Mouse (Mus musculus): ENCODE data around the gene Prkg1. TPM values are rescaled to one million over a fixed set of nuclear protein-coding genes. Genes with fewer than 3 reads are reported as not detected.

The Prkg1 gene
- polyA plus RNA-seq, 1 experiment from 2014 or later, result 6.0 TPM

GRCm38 (mm10) chr19:31433446-31433845 lies 331.4 kb downstream of the Prkg1 start:
- H3K4me1 ChIP-seq (ENCODE audit: insufficient read depth), result no peaks in the 10 kb centered on the region
- ATAC-seq (ENCODE audit: insufficient read depth), result no peak
- 87% methylated on average over 1 of the region's 1 CpGs for WGBS

GRCm38 (mm10) chr19:31431411-31431810 lies 333.4 kb downstream of the Prkg1 start:
- TF ChIP-seq CTCF (IDR thresholded peaks at IDR 0.05; ENCODE audit: low read depth), result no peak
- WGBS, result 29% methylated on average over 2 of the region's 2 CpGs

More at GRCm38 (mm10) chr19:31433446-31433845, 331.4 kb downstream of the Prkg1 start:
- TF ChIP-seq CTCF (IDR thresholded peaks at IDR 0.05; ENCODE audit: low read depth), result no peak
- no peak overlapping the region for H3K9ac ChIP-seq
- no peak overlapping the region for H3K4me3 ChIP-seq (ENCODE audit: low read depth, low read length)
- H3K27me3 ChIP-seq (ENCODE audit: insufficient read depth, low read length), result no peaks in the 10 kb centered on the region
- H3K36me3 ChIP-seq (ENCODE audit: insufficient read depth), result no peaks in the 10 kb centered on the region
- H3K4me2 ChIP-seq, result no peak overlapping the region
- DNase-seq, result no peak
- no peak overlapping the region for H3K27ac ChIP-seq (ENCODE audit: low read depth)
- H3K9me3 ChIP-seq (ENCODE audit: low read depth, low read length), result no peaks in the 10 kb centered on the region

GRCm38 (mm10) chr19:31426142-31426541 lies 338.7 kb downstream of the Prkg1 start:
- no peak overlapping the region for H3K4me3 ChIP-seq (ENCODE audit: low read depth, low read length)
- no peak for DNase-seq

More at GRCm38 (mm10) chr19:31431411-31431810, 333.4 kb downstream of the Prkg1 start:
- Histone ChIP-seq H3K36me3 (ENCODE audit: insufficient read depth) (no peaks in the 10 kb centered on the region), H3K9me3 (ENCODE audit: low read depth, low read length) (no peaks in the 10 kb centered on the region), H3K4me1 (ENCODE audit: insufficient read depth) (no peaks in the 10 kb centered on the region), H3K4me3 (ENCODE audit: low read depth, low read length) (no peak overlapping the region), H3K27me3 (ENCODE audit: insufficient read depth, low read length) (no peaks in the 10 kb centered on the region), H3K9ac (no peak overlapping the region), H3K27ac (ENCODE audit: low read depth) (no peak overlapping the region; the same call in 1 of the 2 replicates), H3K4me2 (no peak overlapping the region)
- DNase-seq (peak; percentile 53), ATAC-seq (ENCODE audit: insufficient read depth) (peak; percentile 38; the same call in 1 of the 2 replicates)

GRCm38 (mm10) chr19:31425199-31425598 lies 339.6 kb downstream of the Prkg1 start:
- ATAC-seq (ENCODE audit: insufficient read depth), result no peak
- H3K4me2 ChIP-seq, result no peak overlapping the region
- TF ChIP-seq CTCF (IDR thresholded peaks at IDR 0.05; ENCODE audit: low read depth), result no peak
- WGBS, result 58% methylated on average over 9 of the region's 9 CpGs
- H3K9me3 ChIP-seq (ENCODE audit: low read depth, low read length), result no peaks in the 10 kb centered on the region
- no peak overlapping the region for H3K9ac ChIP-seq
- DNase-seq, result no peak
- no peaks in the 10 kb centered on the region for H3K36me3 ChIP-seq (ENCODE audit: insufficient read depth)
- H3K4me3 ChIP-seq (ENCODE audit: low read depth, low read length), result no peak overlapping the region
- H3K27ac ChIP-seq (ENCODE audit: low read depth), result no peak overlapping the region
- H3K27me3 ChIP-seq (ENCODE audit: insufficient read depth, low read length), result no peaks in the 10 kb centered on the region
- H3K4me1 ChIP-seq (ENCODE audit: insufficient read depth), result no peaks in the 10 kb centered on the region

More at GRCm38 (mm10) chr19:31426142-31426541, 338.7 kb downstream of the Prkg1 start:
- Histone ChIP-seq H3K27me3 (ENCODE audit: insufficient read depth, low read length) (no peaks in the 10 kb centered on the region), H3K9me3 (ENCODE audit: low read depth, low read length) (no peaks in the 10 kb centered on the region), H3K36me3 (ENCODE audit: insufficient read depth) (no peaks in the 10 kb centered on the region), H3K9ac (no peak overlapping the region), H3K4me1 (ENCODE audit: insufficient read depth) (no peaks in the 10 kb centered on the region), H3K4me2 (no peak overlapping the region), H3K27ac (ENCODE audit: low read depth) (no peak overlapping the region)
- ATAC-seq (ENCODE audit: insufficient read depth), result no peak
- TF ChIP-seq CTCF (IDR thresholded peaks at IDR 0.05; ENCODE audit: low read depth), result peak; percentile 56
- 74% methylated on average over 5 of the region's 5 CpGs for WGBS

GRCm38 (mm10) chr19:31424319-31424718 lies 340.5 kb downstream of the Prkg1 start:
- Histone ChIP-seq H3K36me3 (ENCODE audit: insufficient read depth) (no peaks in the 10 kb centered on the region), H3K4me1 (ENCODE audit: insufficient read depth) (no peaks in the 10 kb centered on the region), H3K4me3 (ENCODE audit: low read depth, low read length) (no peak overlapping the region), H3K27ac (ENCODE audit: low read depth) (no peak overlapping the region), H3K9me3 (ENCODE audit: low read depth, low read length) (no peaks in the 10 kb centered on the region), H3K4me2 (no peak overlapping the region), H3K9ac (no peak overlapping the region), H3K27me3 (ENCODE audit: insufficient read depth, low read length) (no peaks in the 10 kb centered on the region)
- no peak for TF ChIP-seq CTCF (IDR thresholded peaks at IDR 0.05; ENCODE audit: low read depth)
- no peak for ATAC-seq (ENCODE audit: insufficient read depth)
- DNase-seq, result no peak
- 53% methylated on average over 5 of the region's 5 CpGs for WGBS

GRCm38 (mm10) chr19:31413571-31413970 lies 351.3 kb downstream of the Prkg1 start:
- Histone ChIP-seq H3K36me3 (ENCODE audit: insufficient read depth) (no peaks in the 10 kb centered on the region), H3K4me1 (ENCODE audit: insufficient read depth) (no peaks in the 10 kb centered on the region), H3K9ac (no peak overlapping the region), H3K27ac (ENCODE audit: low read depth) (no peak overlapping the region), H3K4me3 (ENCODE audit: low read depth, low read length) (no peak overlapping the region), H3K9me3 (ENCODE audit: low read depth, low read length) (no peaks in the 10 kb centered on the region), H3K4me2 (no peak overlapping the region), H3K27me3 (ENCODE audit: insufficient read depth, low read length) (no peaks in the 10 kb centered on the region)
- no peak for TF ChIP-seq CTCF (IDR thresholded peaks at IDR 0.05; ENCODE audit: low read depth)
- DNase-seq, result no peak
- ATAC-seq (ENCODE audit: insufficient read depth), result no peak
- 77% methylated on average over 7 of the region's 7 CpGs for WGBS

GRCm38 (mm10) chr19:31396096-31396495 lies 368.7 kb downstream of the Prkg1 start:
- H3K9me3 ChIP-seq (ENCODE audit: low read depth, low read length), result no peaks in the 10 kb centered on the region
- 54% methylated on average over 1 of the region's 1 CpGs for WGBS
- no peaks in the 10 kb centered on the region for H3K27me3 ChIP-seq (ENCODE audit: insufficient read depth, low read length)
- no peak overlapping the region for H3K4me3 ChIP-seq (ENCODE audit: low read depth, low read length)
- TF ChIP-seq CTCF (IDR thresholded peaks at IDR 0.05; ENCODE audit: low read depth), result no peak
- H3K36me3 ChIP-seq (ENCODE audit: insufficient read depth), result no peaks in the 10 kb centered on the region
- H3K9ac ChIP-seq, result no peak overlapping the region
- DNase-seq (no peak), ATAC-seq (ENCODE audit: insufficient read depth) (no peak)
- H3K27ac ChIP-seq (ENCODE audit: low read depth), result no peak overlapping the region
- H3K4me2 ChIP-seq, result no peak overlapping the region
- no peaks in the 10 kb centered on the region for H3K4me1 ChIP-seq (ENCODE audit: insufficient read depth)

GRCm38 (mm10) chr19:31385353-31385752 lies 379.5 kb downstream of the Prkg1 start:
- Histone ChIP-seq H3K27ac (ENCODE audit: low read depth) (no peak overlapping the region), H3K4me2 (no peak overlapping the region), H3K27me3 (ENCODE audit: insufficient read depth, low read length) (no peaks in the 10 kb centered on the region), H3K36me3 (ENCODE audit: insufficient read depth) (no peaks in the 10 kb centered on the region), H3K4me3 (ENCODE audit: low read depth, low read length) (no peak overlapping the region), H3K4me1 (ENCODE audit: insufficient read depth) (no peaks in the 10 kb centered on the region), H3K9me3 (ENCODE audit: low read depth, low read length) (no peaks in the 10 kb centered on the region), H3K9ac (no peak overlapping the region)
- DNase-seq (no peak), ATAC-seq (ENCODE audit: insufficient read depth) (no peak)
- TF ChIP-seq CTCF (IDR thresholded peaks at IDR 0.05; ENCODE audit: low read depth), result no peak
- 88% methylated on average over 3 of the region's 3 CpGs for WGBS
